Mouse (Mus musculus) kidney, postnatal 0 days (tissue): ENCODE measurements at regions not wholly inside any gene's neighbourhood (a gene's known extent, or its start where the extent isn't known, plus 50 kb on each side); places are given as distances from the start of the nearest gene placed in this dataset.

Source experiments
- ATAC-seq: fragments of 200-750 bp; cut with Nextera tagmentation; replicated peaks from 2 replicates; pipeline ENCODE4 v1.8.0; 2017; ENCODE audit warnings: low read depth, moderate number of reproducible peaks, moderate TSS enrichment, moderate library complexity; ENCODE audit not compliant: low FRiP score
- DNase-seq: peaks from one replicate; pipeline ENCODE4 v3.0.0-alpha.2; 2016; ENCODE audit warnings: low spot score
- H3K27ac ChIP-seq: fragments of 300-500 bp; sonication (generic); 2 replicates; pipeline ENCODE4 v1.5.1; 2014; ENCODE audit warnings: mild to moderate bottlenecking
- H3K27me3 ChIP-seq: fragments of 300-500 bp; sonication (generic); 2 replicates; pipeline ENCODE4 v1.6.1; 2014; ENCODE audit warnings: low read length, mixed read lengths; ENCODE audit not compliant: insufficient read depth
- H3K36me3 ChIP-seq: fragments of 300-500 bp; sonication (generic); 2 replicates; pipeline ENCODE4 v1.6.1; 2014; ENCODE audit warnings: low read length, mixed read lengths; ENCODE audit not compliant: insufficient read depth
- H3K4me1 ChIP-seq: fragments of 300-500 bp; sonication (generic); replicated peaks from 2 replicates; pipeline ENCODE4 v1.6.1; 2014; ENCODE audit warnings: antibody characterized with exemption, low read length, mixed read lengths; ENCODE audit not compliant: insufficient read depth
- H3K4me2 ChIP-seq: fragments of 300-500 bp; sonication (generic); 2 replicates; pipeline ENCODE4 v1.6.1; 2014; ENCODE audit warnings: mild to moderate bottlenecking, low read length, moderate library complexity, mixed read lengths
- H3K4me3 ChIP-seq: fragments of 300-500 bp; sonication (generic); replicated peaks from 2 replicates; pipeline ENCODE4 v1.5.1; 2014; ENCODE audit warnings: low read depth, low read length
- H3K9ac ChIP-seq: fragments of 300-500 bp; sonication (generic); 2 replicates; pipeline ENCODE4 v1.6.1; 2014; ENCODE audit warnings: low read depth, low read length
- H3K9me3 ChIP-seq: fragments of 300-500 bp; sonication (generic); replicated peaks from 2 replicates; pipeline ENCODE4 v1.6.1; 2016; ENCODE audit warnings: low read length, inconsistent platforms, mixed read lengths
- CTCF ChIP-seq: IDR thresholded peaks from 2 replicates; pipeline ENCODE4 v1.5.1; 2016; ENCODE audit warnings: antibody characterized with exemption, low read depth, mild to moderate bottlenecking, moderate library complexity
- WGBS: fragments of 180-500 bp; shearing (Covaris S2); extraction: QIAGEN DNeasy Blood & Tissue Kit; methylation state at CpG from one replicate; pipeline ENCODE4 v1.1.7; 2014; 5-methylcytosine and 5-hydroxymethylcytosine counted together

DNA sequence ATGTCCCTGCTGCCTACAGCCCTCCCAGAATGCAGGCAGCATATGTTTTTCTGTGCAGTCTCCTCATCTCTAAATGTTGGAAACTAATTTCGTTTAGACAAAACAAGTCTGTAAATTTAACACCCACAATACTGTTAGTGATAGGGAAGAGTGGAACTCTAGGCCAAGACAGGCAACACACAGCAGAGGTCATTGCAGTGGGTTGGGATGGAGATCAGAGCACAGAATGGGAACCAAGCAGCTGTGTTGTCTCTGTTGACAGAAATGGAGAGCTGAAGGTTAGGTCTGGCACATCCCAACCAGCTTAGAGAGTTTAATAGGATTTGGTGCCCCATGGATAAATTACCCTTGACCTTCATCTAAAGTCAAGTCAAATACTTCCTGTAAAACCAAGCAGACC is 361.4 kb downstream of the Kif16b start:
- Histone ChIP-seq H3K27ac (no peak overlapping the region), H3K4me3 (no peak overlapping the region), H3K9me3 (no peaks in the 10 kb centered on the region), H3K9ac (no peak overlapping the region), H3K4me1 (no peaks in the 10 kb centered on the region), H3K27me3 (no peaks in the 10 kb centered on the region), H3K36me3 (no peaks in the 10 kb centered on the region), H3K4me2 (no peak overlapping the region)
- 35% methylated on average over 1 of the region's 1 CpGs for WGBS
- DNase-seq (no peak), ATAC-seq (no peak)
- TF ChIP-seq CTCF, result no peak

DNA sequence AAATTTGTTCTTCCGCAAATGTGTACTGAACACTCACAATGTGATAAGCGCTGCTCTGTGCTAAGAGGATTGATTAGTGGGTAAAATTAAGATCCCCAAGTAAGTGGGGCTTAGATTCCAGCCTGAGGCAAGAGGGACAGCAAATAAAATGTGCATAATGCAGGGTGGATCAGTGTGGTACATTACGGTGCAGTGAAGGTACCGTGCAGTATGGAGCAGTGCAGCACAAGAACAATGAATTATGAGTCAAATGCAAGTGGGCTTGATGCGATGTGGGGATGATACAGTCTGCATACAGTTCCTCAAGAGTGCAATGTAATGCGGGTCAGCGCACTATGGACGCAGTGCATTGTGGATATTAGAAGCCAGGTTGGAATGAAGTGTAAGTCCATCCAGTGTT is 367.8 kb downstream of the Kif16b start:
- Histone ChIP-seq H3K4me1 (no peaks in the 10 kb centered on the region), H3K9me3 (no peaks in the 10 kb centered on the region), H3K27me3 (no peaks in the 10 kb centered on the region), H3K9ac (no peak overlapping the region), H3K4me2 (no peak overlapping the region), H3K4me3 (no peak overlapping the region), H3K36me3 (no peaks in the 10 kb centered on the region), H3K27ac (no peak overlapping the region)
- WGBS, result 94% methylated on average over 8 of the region's 8 CpGs
- no peak for TF ChIP-seq CTCF
- ATAC-seq (no peak), DNase-seq (no peak)

DNA sequence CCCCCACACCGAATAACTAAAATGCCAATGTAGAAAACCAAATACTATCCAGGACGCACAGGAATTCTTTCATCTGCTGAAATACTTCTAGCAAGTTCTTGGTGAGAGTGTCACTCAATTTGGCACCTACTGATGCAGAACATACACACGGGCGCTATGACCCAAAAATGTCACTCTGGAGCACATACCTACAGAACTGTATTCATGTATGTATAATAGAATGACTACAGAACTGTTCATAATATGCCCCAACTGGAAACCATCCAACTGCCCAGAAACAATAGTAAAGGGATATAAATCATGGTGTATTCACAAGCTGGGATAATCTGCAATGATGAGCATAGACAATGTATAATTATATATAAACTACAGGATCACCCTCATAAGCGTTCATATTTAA is 378.9 kb downstream of the Kif16b start:
- ATAC-seq (no peak), DNase-seq (no peak)
- Histone ChIP-seq H3K36me3 (no peaks in the 10 kb centered on the region), H3K4me3 (no peak overlapping the region), H3K27me3 (no peaks in the 10 kb centered on the region), H3K9ac (no peak overlapping the region), H3K4me1 (no peaks in the 10 kb centered on the region), H3K9me3 (no peaks in the 10 kb centered on the region), H3K27ac (no peak overlapping the region), H3K4me2 (no peak overlapping the region)
- TF ChIP-seq CTCF, result no peak
- WGBS, result 82% methylated on average over 5 of the region's 5 CpGs

DNA sequence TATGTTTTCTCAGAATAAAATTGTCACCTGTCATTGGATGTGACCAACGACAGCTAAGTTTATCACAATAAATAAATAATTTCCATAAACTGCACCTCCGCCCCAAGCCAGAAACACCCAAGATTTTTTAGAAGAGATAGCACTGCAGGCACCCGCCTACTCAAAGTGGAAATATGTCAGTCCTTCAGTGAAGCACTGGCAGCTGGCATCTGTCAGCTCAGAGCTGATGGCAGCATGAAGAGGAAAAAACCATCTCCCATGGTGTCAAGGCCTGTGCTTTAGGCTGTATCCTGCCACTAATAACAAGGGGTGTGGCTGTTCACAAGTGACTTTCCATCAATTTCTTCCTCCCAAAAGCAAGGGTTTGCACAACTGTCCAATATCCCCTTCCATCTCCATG is 383.6 kb downstream of the Kif16b start:
- TF ChIP-seq CTCF, result no peak
- H3K9me3 ChIP-seq, result no peaks in the 10 kb centered on the region
- 83% methylated on average over 3 of the region's 3 CpGs for WGBS

DNA sequence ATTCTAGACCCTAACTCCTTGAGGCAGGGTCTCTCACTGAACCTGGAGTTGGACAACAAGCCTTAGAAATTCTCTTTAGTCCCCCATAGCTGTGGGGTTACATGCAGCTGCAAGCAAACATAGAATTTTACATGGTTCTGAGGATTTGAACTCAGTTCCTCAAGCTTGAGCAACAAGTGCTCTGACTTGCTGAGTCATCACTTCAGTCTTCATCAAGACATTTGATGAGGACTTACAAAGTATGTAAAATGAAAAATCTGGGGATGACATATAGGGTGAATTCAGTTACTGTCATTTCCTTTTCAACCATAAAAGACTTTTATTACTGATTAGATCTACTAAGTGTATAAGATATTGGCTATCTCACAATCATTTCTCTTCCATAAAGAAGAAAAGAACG is 396.1 kb downstream of the Kif16b start:
- 90% methylated on average over 1 of the region's 1 CpGs for WGBS
- ATAC-seq (no peak), DNase-seq (no peak)
- H3K27ac ChIP-seq, result no peak overlapping the region
- H3K4me1 ChIP-seq, result no peaks in the 10 kb centered on the region
- H3K4me2 ChIP-seq, result no peak overlapping the region
- TF ChIP-seq CTCF, result no peak
- H3K4me3 ChIP-seq, result no peak overlapping the region
- no peak overlapping the region for H3K9ac ChIP-seq
- H3K27me3 ChIP-seq, result no peaks in the 10 kb centered on the region
- no peaks in the 10 kb centered on the region for H3K36me3 ChIP-seq
- H3K9me3 ChIP-seq, result no peaks in the 10 kb centered on the region

More for the DNA sequence above, 383.6 kb downstream of the Kif16b start:
- H3K9ac ChIP-seq, result no peak overlapping the region
- H3K4me1 ChIP-seq, result no peaks in the 10 kb centered on the region
- H3K4me3 ChIP-seq, result no peak overlapping the region
- H3K36me3 ChIP-seq, result no peaks in the 10 kb centered on the region
- no peak for DNase-seq
- H3K27me3 ChIP-seq, result no peaks in the 10 kb centered on the region
- H3K4me2 ChIP-seq, result no peak overlapping the region
- H3K27ac ChIP-seq, result no peak overlapping the region
- no peak for ATAC-seq
